Mouse (Mus musculus) induced T-regulatory cell, adult 2 months (primary cell): Measurements from ENCODE around the gene Poln.

Source experiments
- DNase-seq: peaks from one replicate; pipeline ENCODE4 v3.0.0-alpha.2; 2012; ENCODE audit warnings: low read depth

Poln gene

GRCm38 (mm10) chr5:34168950-34169891 is at the start of gene Poln, which contains the start of gene Haus3:
TSS of gene Poln (minus strand) at chr5:34169448.
TSS of gene Haus3 (minus strand) at chr5:34169527.
- DNase-seq, result peak; percentile 99

- DNase-seq, result no peak
These were observed 49.4 kb upstream of the Poln start for GRCm38 (mm10) chr5:34218672-34219071.

- DNase-seq, result no peak
These were observed 48.5 kb upstream of the Poln start for GRCm38 (mm10) chr5:34217756-34218155.

- DNase-seq, result no peak
These were observed 46.8 kb upstream of the Poln start for GRCm38 (mm10) chr5:34216025-34216424.

GRCm38 (mm10) chr5:34213659-34214058 is 44.4 kb upstream of the Poln start:
- no peak for DNase-seq

GRCm38 (mm10) chr5:34210279-34210678 is 41.0 kb upstream of the Poln start:
- peak; percentile 91 for DNase-seq

GRCm38 (mm10) chr5:34207503-34207902 is 38.3 kb upstream of the Poln start:
- DNase-seq, result no peak

GRCm38 (mm10) chr5:34205788-34206187 is 36.5 kb upstream of the Poln start:
- DNase-seq, result no peak

GRCm38 (mm10) chr5:34204911-34205310 is 35.7 kb upstream of the Poln start:
- DNase-seq, result no peak

GRCm38 (mm10) chr5:34202006-34202405 is 32.8 kb upstream of the Poln start:
- no peak for DNase-seq

- peak; percentile 59 for DNase-seq
These were observed 32.1 kb upstream of the Poln start for GRCm38 (mm10) chr5:34201396-34201795.

GRCm38 (mm10) chr5:34198615-34199014 is 29.4 kb upstream of the Poln start:
- peak; percentile 60 for DNase-seq

GRCm38 (mm10) chr5:34197243-34197642 is 28.0 kb upstream of the Poln start:
- DNase-seq, result peak; percentile 41

GRCm38 (mm10) chr5:34196423-34196822 is 27.2 kb upstream of the Poln start:
- DNase-seq, result peak; percentile 96

GRCm38 (mm10) chr5:34195786-34196185 is 26.5 kb upstream of the Poln start:
- DNase-seq, result no peak

- peak; percentile 44 for DNase-seq
These were observed 25.9 kb upstream of the Poln start for GRCm38 (mm10) chr5:34194975-34195662.

GRCm38 (mm10) chr5:34194426-34194825 is 25.2 kb upstream of the Poln start:
- DNase-seq, result no peak

- peak; percentile 51 for DNase-seq
These were observed 22.6 kb upstream of the Poln start for GRCm38 (mm10) chr5:34191843-34192242.

GRCm38 (mm10) chr5:34191021-34191420 is 21.8 kb upstream of the Poln start:
- DNase-seq, result peak; percentile 13

- peak; percentile 17 for DNase-seq
These were observed 20.3 kb upstream of the Poln start for GRCm38 (mm10) chr5:34189521-34189920.

- no peak for DNase-seq
These were observed 19.6 kb upstream of the Poln start for GRCm38 (mm10) chr5:34188856-34189255.

- DNase-seq, result peak; percentile 98
These were observed 18.5 kb upstream of the Poln start, which contains the start of gene Mxd4 for GRCm38 (mm10) chr5:34187601-34188316. TSS of gene Mxd4 (minus strand) at chr5:34187720.
